15 mouse cellular contexts compared by ENCODE assay signal in genomic region chr7:82702384-82703343, GRCm38 (mm10).
"Had no signal": no experiment of that assay in that cellular context is flagged by ENCODE, and none has a peak within 500 bp of the region (broad histone marks: within the 10 kb centered on the region; RNA-seq: fewer than 3 reads in every experiment).

No protein-coding gene starts in this region.

- H3K27me3 ChIP-seq: liver, embryonic 12.5 days; midbrain, embryonic 12.5 days; neural tube, embryonic 13.5 days had no signal

- H3K4me1 ChIP-seq: liver, embryonic 12.5 days; midbrain, embryonic 12.5 days; neural tube, embryonic 13.5 days had no signal

- DNase-seq: kidney, adult 8-10 months; kidney, postnatal 10 days; layer of hippocampus, adult 9-11 months; layer of hippocampus, postnatal 36 days; lung, embryonic 14.5 days; lung, postnatal 14 days; right cerebral cortex, adult 18-20 months; right cerebral cortex, postnatal 25 days; thymus, postnatal 4 days had no signal

- ATAC-seq: intestine, postnatal 0 days; liver, embryonic 12.5 days; midbrain, embryonic 16.5 days had no signal

- H3K27ac ChIP-seq: liver, embryonic 12.5 days; macrophage; midbrain, embryonic 12.5 days; neural tube, embryonic 13.5 days had no signal

- H3K9ac ChIP-seq: liver, embryonic 12.5 days; lung, embryonic 14.5 days; midbrain, embryonic 12.5 days; neural tube, embryonic 13.5 days had no signal

- H3K4me3 ChIP-seq: liver, embryonic 12.5 days; midbrain, embryonic 12.5 days; neural tube, embryonic 13.5 days had no signal

- H3K4me2 ChIP-seq: liver, embryonic 12.5 days; lung, embryonic 14.5 days; midbrain, embryonic 12.5 days; neural tube, embryonic 13.5 days had no signal

- H3K9me3 ChIP-seq: liver, embryonic 12.5 days; midbrain, embryonic 12.5 days; neural tube, embryonic 13.5 days had no signal
